Mouse (Mus musculus) thymus, postnatal 4 days (tissue): ENCODE results near the gene Fam19a5.

ENCODE experiments used
- DNase-seq: peaks from one replicate; pipeline ENCODE4 v3.0.0; 2021

The Fam19a5 gene

DNA sequence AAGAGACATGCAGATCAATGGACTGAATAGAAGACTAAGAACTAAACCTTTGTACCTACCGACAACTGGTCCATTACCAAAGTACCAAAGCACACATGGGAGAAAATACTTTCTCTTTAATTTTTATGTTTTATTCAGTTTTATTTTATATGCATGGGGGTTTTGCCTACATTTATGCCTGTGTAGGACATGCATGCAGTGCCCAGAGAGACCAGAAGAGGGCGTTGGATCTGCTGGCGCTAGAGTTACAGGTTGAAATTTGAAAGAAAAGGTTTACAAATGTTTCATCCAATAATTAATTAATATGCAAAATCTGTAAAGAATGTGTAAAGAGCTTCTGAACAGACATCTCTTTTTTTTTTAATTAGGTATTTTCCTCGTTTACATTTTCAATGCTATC lies 229.9 kb downstream of the Fam19a5 start:
- no peak for DNase-seq

GRCm38 (mm10) chr15:87783331-87783730 lies 239.2 kb downstream of the Fam19a5 start:
- no peak for DNase-seq

GRCm38 (mm10) chr15:87789671-87790070 lies 245.6 kb downstream of the Fam19a5 start:
- DNase-seq = no peak

GRCm38 (mm10) chr15:87793661-87794060 lies 249.6 kb downstream of the Fam19a5 start:
- no peak for DNase-seq

GRCm38 (mm10) chr15:87796571-87796970 lies 252.5 kb downstream of the Fam19a5 start:
- no peak for DNase-seq
